Mouse (Mus musculus): ENCODE data around the gene Erc2.

- no peak for TF ChIP-seq CTCF (conservative IDR thresholded peaks at IDR 0.05; ENCODE audit: low read length)
- TF ChIP-seq NANOG (IDR thresholded peaks at IDR 0.05; ENCODE audit: borderline replicate concordance, low read length) = no peak
Observed at GRCm38 (mm10) chr14:27798184-27798934, 176.1 kb downstream of the Erc2 start.

Data from E14TG2a.4 (cell line).